Mouse (Mus musculus) C2C12 (cell line): ENCODE results near the gene Lamc2. TPM values are rescaled to one million over a fixed set of nuclear protein-coding genes. Genes with fewer than 3 reads are reported as not detected.
A peak's percentile ranks its signal among the peaks of the same experiment; 100 is the strongest.

Experiments
- H3K27me3 ChIP-seq: one replicate; pipeline ENCODE4 v1.6.1; 2011; ENCODE audit not compliant: control insufficient read depth, insufficient read depth, insufficient read length
- H3K36me3 ChIP-seq: one replicate; pipeline ENCODE4 v1.6.1; 2011; ENCODE audit not compliant: control insufficient read depth, insufficient read depth
- H3K4me3 ChIP-seq: one replicate; pipeline ENCODE4 v1.5.1; 2011; ENCODE audit warnings: mild to moderate bottlenecking, control low read depth; ENCODE audit not compliant: poor library complexity, insufficient read depth, severe bottlenecking
- H3K79me2 ChIP-seq: one replicate; pipeline ENCODE4 v1.6.1; 2011; ENCODE audit not compliant: control insufficient read depth, insufficient read depth
- H3K79me3 ChIP-seq: one replicate; pipeline ENCODE4 v1.6.1; 2011; ENCODE audit warnings: low read depth, control low read depth
- H3ac ChIP-seq: one replicate; pipeline ENCODE3; 2011; ENCODE audit warnings: low read depth; ENCODE audit not compliant: control insufficient read depth, insufficient read length
- CEBPB ChIP-seq: IDR thresholded peaks from one replicate; pipeline ENCODE4 v1.6.1; 2011; ENCODE audit warnings: low read depth, mild to moderate bottlenecking, control low read depth, moderate library complexity
- CTCF ChIP-seq: IDR thresholded peaks from one replicate; pipeline ENCODE4 v1.5.1; 2011; ENCODE audit not compliant: control insufficient read depth, insufficient read depth, insufficient read length
- FOSL1 ChIP-seq: IDR thresholded peaks from one replicate; pipeline ENCODE4 v1.8.0; 2011; ENCODE audit warnings: mild to moderate bottlenecking, low read length; ENCODE audit not compliant: poor library complexity, insufficient read depth, severe bottlenecking
- MAX ChIP-seq: IDR thresholded peaks from one replicate; pipeline ENCODE4 v1.6.1; 2011; ENCODE audit warnings: mild to moderate bottlenecking, control low read depth
- MYOD1 ChIP-seq: IDR thresholded peaks from one replicate; pipeline ENCODE4 v1.6.1; 2011; ENCODE audit warnings: low read depth; ENCODE audit not compliant: control insufficient read depth, insufficient read length
- MYOG ChIP-seq: IDR thresholded peaks from one replicate; pipeline ENCODE4 v1.6.1; 2011; ENCODE audit not compliant: control insufficient read depth, insufficient read length; ENCODE audit errors: extremely low read depth
- USF1 ChIP-seq: IDR thresholded peaks from one replicate; pipeline ENCODE4 v1.6.1; 2011; ENCODE audit warnings: low read depth, mild to moderate bottlenecking, control low read depth, moderate library complexity
- polyA plus RNA-seq: library from polyadenylated mRNA; unstranded; fragments of >200 nt; fragmentation: generic; extraction: Trizol; gene quantifications from one replicate; pipeline ENCODE4 v1.2.1, GENCODE M21; 2012; ENCODE audit warnings: missing spikeins

Lamc2 gene
- polyA plus RNA-seq, 1 experiment: 5.4 TPM

- no peaks in the 10 kb centered on the region for H3K36me3 ChIP-seq
- H3K27me3 ChIP-seq: no peaks in the 10 kb centered on the region
- no peaks in the 10 kb centered on the region for H3K79me3 ChIP-seq
- TF ChIP-seq USF1: no peak
- TF ChIP-seq MYOD1: peak; percentile 26
- H3K4me3 ChIP-seq: no peak overlapping the region
- no peak overlapping the region for H3ac ChIP-seq
- H3K79me2 ChIP-seq: no peaks in the 10 kb centered on the region
Measured at GRCm38 (mm10) chr1:153121320-153121719, 64.9 kb downstream of the Lamc2 start.

GRCm38 (mm10) chr1:153120544-153120943, 65.7 kb downstream of the Lamc2 start:
- Histone ChIP-seq H3K36me3 (no peaks in the 10 kb centered on the region), H3K27me3 (no peaks in the 10 kb centered on the region), H3K4me3 (no peak overlapping the region), H3ac (no peak overlapping the region), H3K79me2 (no peaks in the 10 kb centered on the region), H3K79me3 (no peaks in the 10 kb centered on the region)
- TF ChIP-seq CEBPB (no peak), CTCF (no peak), MYOD1 (no peak), MAX (no peak), USF1 (no peak), MYOG (no peak), FOSL1 (no peak)

DNA sequence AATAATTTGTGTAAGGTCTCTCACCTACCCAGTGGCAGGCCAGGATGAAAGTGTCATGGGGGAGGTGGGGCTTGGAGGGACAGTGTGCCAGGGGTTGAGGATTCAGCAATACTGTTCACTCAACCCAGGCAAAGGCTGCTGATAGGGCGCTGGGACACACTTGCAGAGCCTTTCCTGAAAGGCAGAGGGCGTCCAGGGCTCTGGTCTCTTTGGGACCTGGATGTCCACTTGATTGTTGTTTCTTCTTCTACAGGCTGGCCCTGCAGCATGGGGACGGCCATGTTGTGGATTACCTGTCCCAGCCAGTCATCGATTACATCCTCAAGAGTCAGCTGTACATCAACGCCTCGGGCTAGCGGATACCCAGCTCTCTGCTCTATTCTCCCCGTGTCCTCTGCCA, 70.9 kb downstream of the Lamc2 start:
- Histone ChIP-seq H3K79me3 (no peaks in the 10 kb centered on the region), H3K36me3 (no peaks in the 10 kb centered on the region), H3K79me2 (no peaks in the 10 kb centered on the region), H3K27me3 (no peaks in the 10 kb centered on the region), H3K4me3 (no peak overlapping the region), H3ac (no peak overlapping the region)
- TF ChIP-seq MYOD1 (no peak), MAX (no peak), FOSL1 (no peak), MYOG (no peak), USF1 (no peak), CEBPB (no peak), CTCF (no peak)

DNA sequence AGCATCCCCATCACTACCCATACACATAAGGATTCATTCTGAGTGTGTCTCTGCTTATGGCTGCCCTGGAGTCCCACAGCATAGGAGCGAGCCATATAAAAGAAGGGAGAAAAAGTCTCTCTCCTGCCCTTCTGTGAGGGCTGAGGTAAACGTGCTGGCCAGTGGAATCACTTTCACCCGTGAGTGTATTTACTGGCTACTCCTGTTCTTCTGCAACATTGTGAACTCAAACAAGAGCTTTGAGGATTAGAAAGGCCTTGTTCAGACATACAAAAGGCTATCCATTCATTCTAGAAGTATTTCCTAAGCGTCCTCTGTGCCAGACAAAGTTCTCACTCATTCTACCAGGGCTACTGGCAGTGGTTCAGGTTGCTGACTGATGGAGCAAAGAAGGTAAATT, 74.7 kb downstream of the Lamc2 start:
- no peaks in the 10 kb centered on the region for H3K36me3 ChIP-seq
- H3ac ChIP-seq: no peak overlapping the region
- H3K4me3 ChIP-seq: no peak overlapping the region
- TF ChIP-seq MYOG: no peak
- TF ChIP-seq MAX: no peak
- TF ChIP-seq USF1: no peak
- TF ChIP-seq MYOD1: no peak
- no peak for TF ChIP-seq FOSL1
- TF ChIP-seq CEBPB: no peak
- no peak for TF ChIP-seq CTCF
- H3K79me2 ChIP-seq: no peaks in the 10 kb centered on the region
- no peaks in the 10 kb centered on the region for H3K27me3 ChIP-seq
- H3K79me3 ChIP-seq: no peaks in the 10 kb centered on the region

GRCm38 (mm10) chr1:153109836-153110235, 76.4 kb downstream of the Lamc2 start:
- no peak for TF ChIP-seq MAX
- no peaks in the 10 kb centered on the region for H3K79me3 ChIP-seq
- H3K27me3 ChIP-seq: no peaks in the 10 kb centered on the region
- no peak overlapping the region for H3ac ChIP-seq
- H3K36me3 ChIP-seq: no peaks in the 10 kb centered on the region
- H3K4me3 ChIP-seq: no peak overlapping the region
- H3K79me2 ChIP-seq: no peaks in the 10 kb centered on the region

GRCm38 (mm10) chr1:153109346-153109745, 76.9 kb downstream of the Lamc2 start:
- Histone ChIP-seq H3K27me3 (no peaks in the 10 kb centered on the region), H3ac (no peak overlapping the region), H3K4me3 (no peak overlapping the region), H3K79me2 (no peaks in the 10 kb centered on the region), H3K36me3 (no peaks in the 10 kb centered on the region), H3K79me3 (no peaks in the 10 kb centered on the region)
- TF ChIP-seq MYOD1 (no peak), CTCF (no peak), FOSL1 (no peak), CEBPB (no peak), USF1 (no peak), MAX (no peak), MYOG (no peak)
